Mouse (Mus musculus): ENCODE measurements around the gene Me1. TPM values are rescaled to one million over a fixed set of nuclear protein-coding genes. Genes with fewer than 3 reads are reported as not detected.
A peak's percentile ranks its signal among the peaks of the same experiment; 100 is the strongest.

Gene Me1
- 33.8 and 62.8 TPM in 2 replicates for polyA plus RNA-seq (2012; rRNA removed)

DNA sequence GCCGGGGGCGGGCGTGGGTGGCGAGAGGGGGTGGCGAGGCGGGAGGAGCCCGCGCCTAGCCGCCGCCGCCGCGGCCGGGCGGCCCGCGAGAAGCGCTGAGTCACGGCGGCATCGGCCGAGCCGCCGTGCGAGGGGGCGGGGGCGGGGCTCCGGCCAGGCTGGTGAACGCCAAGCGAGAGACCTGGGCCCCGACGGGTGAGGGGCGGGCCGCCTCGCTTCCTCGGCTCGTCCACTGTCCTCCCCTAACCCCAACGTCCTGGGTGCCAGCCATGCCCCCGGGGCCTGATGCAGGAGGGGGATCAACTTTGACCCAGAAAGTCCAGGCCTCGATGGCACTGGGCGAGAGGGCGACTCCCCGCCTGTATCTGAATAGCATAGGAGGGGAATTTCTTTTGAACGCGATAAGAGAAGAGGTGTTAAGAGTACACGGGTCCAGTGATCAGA is at the start of gene Me1:
TSS of gene Me1 (minus strand) at position 136 of the 444 bp plus-strand sequence.
- TF ChIP-seq POLR2A (IDR thresholded peaks at IDR 0.05; ENCODE audit: borderline replicate concordance, extremely low read depth, low read depth, low read length) (no peak), CTCF (IDR thresholded peaks at IDR 0.05; ENCODE audit: insufficient read depth, low read length) (no peak)
- 3% methylated on average over 38 of the region's 46 CpGs for WGBS
- H3K4me1 ChIP-seq (ENCODE audit: control insufficient read depth, insufficient read depth, low read length), result peaks cover 4% of the 10 kb centered on the region; the same call in 1 of the 2 replicates
- H3K4me3 ChIP-seq (replicated peaks; ENCODE audit: extremely low read depth, low read depth, low read length), result peak within 1 kb of the TSS; percentile 67
- DNase-seq, result peak; percentile 65

DNA sequence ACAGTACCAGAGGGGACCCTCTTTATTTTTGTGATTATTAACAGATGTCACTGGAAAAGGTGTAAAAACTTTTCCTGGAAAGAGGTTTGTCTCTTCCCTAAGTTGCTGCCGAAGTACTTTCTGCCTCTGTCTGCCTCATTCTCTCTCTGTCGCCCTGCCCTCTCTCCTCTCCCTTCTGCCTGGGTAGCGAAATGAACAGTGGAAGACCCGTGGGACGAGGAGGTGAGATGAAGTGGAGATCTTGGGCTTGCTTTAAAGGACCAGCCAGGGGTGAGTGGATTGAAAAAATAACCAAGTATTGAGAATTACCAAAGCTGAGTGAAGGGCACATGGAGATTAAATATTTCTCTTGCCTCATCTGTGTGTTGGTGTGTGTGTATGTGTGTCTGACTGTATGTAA is 48.3 kb upstream of the Me1 start:
- 29% methylated on average over 5 of the region's 5 CpGs for WGBS
- no peak for TF ChIP-seq CTCF (IDR thresholded peaks at IDR 0.05; ENCODE audit: insufficient read depth, low read length)
- no peak for TF ChIP-seq POLR2A (IDR thresholded peaks at IDR 0.05; ENCODE audit: borderline replicate concordance, extremely low read depth, low read depth, low read length)
- DNase-seq, result no peak
- Histone ChIP-seq H3K4me1 (ENCODE audit: control insufficient read depth, insufficient read depth, low read length) (peaks cover 2% of the 10 kb centered on the region; the same call in 1 of the 2 replicates), H3K4me3 (replicated peaks; ENCODE audit: extremely low read depth, low read depth, low read length) (no peak overlapping the region)

DNA sequence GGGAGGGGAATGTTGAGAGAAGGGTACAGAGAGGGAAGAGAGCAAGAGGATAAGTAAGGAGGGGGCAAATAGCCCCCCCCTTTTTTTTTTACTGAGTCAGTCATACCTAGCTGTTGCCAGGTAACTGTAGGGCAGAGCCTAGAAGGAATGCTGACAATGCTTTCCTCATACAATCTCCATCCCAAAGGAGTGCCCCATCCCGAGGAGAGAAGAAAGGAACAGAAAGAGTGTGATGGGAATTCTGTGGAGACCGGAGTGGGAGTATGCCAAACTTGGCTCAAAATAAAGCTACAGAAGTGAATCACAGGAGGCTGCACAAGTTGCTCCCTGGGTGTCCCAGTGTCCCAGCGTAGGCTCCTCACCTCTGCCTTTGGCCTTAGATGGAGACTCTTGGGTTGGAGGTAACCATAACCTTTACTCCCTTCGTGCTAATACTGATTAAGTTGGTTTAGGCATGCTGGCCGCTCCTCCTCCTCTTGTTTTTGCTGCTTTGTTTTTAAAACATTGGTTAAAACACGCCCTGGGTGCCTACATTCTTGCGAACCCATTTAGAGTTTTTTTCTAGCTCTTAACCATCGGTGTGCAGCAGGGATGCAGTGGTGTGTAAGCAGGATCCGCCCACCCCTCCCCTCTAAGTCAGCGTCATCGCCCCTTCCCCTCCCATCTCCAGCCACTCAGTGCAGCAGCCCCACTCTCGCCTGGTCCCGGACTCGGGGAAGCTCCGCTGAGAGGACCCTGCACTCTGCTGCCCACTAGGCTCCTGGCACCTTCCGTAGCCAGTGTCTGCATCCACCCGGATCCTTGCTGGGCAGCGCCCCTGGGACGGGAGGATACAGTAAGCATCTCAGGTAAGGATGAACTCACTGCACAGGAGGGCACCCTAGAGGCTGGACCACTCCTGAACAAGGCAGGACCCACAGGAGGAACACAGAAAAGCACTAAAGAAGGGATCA is 47.5 kb upstream of the Me1 start, which contains the start of gene Prss35:
TSS of gene Prss35 (plus strand) at position 691 of the 953 bp plus-strand sequence.
- WGBS, result 5% methylated on average over 19 of the region's 19 CpGs

DNA sequence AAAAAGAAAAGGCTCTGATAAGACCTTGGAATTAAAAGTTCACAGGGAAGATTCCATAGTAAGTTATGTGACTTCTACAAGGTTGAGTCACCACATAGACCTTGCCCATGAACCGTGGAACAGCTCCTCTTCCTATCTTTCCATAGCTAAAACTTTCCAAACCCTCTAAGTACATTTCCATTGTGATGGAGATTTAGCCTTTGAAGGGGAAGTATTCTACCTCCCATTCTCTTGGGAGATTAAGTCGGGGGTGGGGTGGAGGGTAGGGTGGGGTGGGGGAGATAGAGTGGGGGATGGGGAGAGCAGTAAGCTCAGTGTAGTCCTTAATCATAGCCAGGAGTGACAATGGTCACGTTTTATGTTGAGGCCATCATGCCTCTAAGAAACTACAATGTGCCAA is 44.2 kb upstream of the Me1 start:
- Histone ChIP-seq H3K4me1 (ENCODE audit: control insufficient read depth, insufficient read depth, low read length) (peaks cover 2% of the 10 kb centered on the region; the same call in 1 of the 2 replicates), H3K4me3 (replicated peaks; ENCODE audit: extremely low read depth, low read depth, low read length) (no peak overlapping the region)
- TF ChIP-seq CTCF (IDR thresholded peaks at IDR 0.05; ENCODE audit: insufficient read depth, low read length), result no peak
- TF ChIP-seq POLR2A (IDR thresholded peaks at IDR 0.05; ENCODE audit: borderline replicate concordance, extremely low read depth, low read depth, low read length), result no peak
- DNase-seq, result no peak
- 59% methylated on average over 3 of the region's 3 CpGs for WGBS

More for the DNA sequence above, 47.5 kb upstream of the Me1 start, which contains the start of gene Prss35:
- Histone ChIP-seq H3K4me1 (ENCODE audit: control insufficient read depth, insufficient read depth, low read length) (peaks cover 2% of the 10 kb centered on the region; the same call in 1 of the 2 replicates), H3K4me3 (replicated peaks; ENCODE audit: extremely low read depth, low read depth, low read length) (no peak within 1 kb of the TSS)
- no peak for DNase-seq
- TF ChIP-seq POLR2A (IDR thresholded peaks at IDR 0.05; ENCODE audit: borderline replicate concordance, extremely low read depth, low read depth, low read length), result no peak
- no peak for TF ChIP-seq CTCF (IDR thresholded peaks at IDR 0.05; ENCODE audit: insufficient read depth, low read length)

DNA sequence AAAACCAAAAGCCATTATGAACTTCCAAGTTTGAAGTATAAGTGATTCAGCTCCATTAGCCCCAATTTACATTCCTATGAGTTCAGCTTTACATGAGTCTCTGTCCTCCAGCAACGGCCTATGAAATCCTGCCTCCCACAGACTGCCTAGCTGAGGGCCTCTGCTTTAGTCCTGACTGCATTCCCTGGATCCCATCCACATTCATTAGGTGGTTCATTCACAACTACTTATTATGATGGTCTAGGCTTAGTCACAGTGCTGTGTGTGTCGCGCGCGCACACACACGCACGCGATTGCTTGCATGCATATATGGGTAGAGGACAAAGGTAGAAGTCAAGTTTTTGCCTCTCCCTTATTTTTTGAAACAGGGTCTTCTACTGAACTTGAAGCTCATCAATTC is 43.0 kb upstream of the Me1 start:
- TF ChIP-seq POLR2A (IDR thresholded peaks at IDR 0.05; ENCODE audit: borderline replicate concordance, extremely low read depth, low read depth, low read length) (no peak), CTCF (IDR thresholded peaks at IDR 0.05; ENCODE audit: insufficient read depth, low read length) (no peak)
- H3K4me1 ChIP-seq (ENCODE audit: control insufficient read depth, insufficient read depth, low read length), result peaks cover 2% of the 10 kb centered on the region; the same call in 1 of the 2 replicates
- 93% methylated on average over 8 of the region's 8 CpGs for WGBS
- DNase-seq, result no peak
- no peak overlapping the region for H3K4me3 ChIP-seq (replicated peaks; ENCODE audit: extremely low read depth, low read depth, low read length)

DNA sequence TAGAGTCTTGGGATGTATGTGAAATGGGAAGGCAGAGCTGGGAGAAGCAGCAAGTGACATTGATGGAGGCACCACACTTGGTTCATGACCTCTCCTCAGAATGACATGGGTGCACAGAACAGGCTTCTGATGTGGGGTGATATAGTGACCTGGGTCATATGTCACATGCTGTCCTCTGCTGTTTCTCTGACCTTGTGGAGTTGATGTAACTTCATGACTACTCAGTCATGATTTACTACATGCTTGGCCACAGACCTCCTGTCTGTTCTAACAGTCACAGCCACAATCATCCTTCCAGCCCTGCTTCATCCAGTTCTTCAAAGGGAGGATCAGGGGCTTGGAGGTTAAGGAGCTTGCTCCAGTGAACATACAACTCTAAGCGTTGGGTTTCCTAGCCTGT is 42.3 kb upstream of the Me1 start:
- TF ChIP-seq CTCF (IDR thresholded peaks at IDR 0.05; ENCODE audit: insufficient read depth, low read length), result no peak
- no peak for TF ChIP-seq POLR2A (IDR thresholded peaks at IDR 0.05; ENCODE audit: borderline replicate concordance, extremely low read depth, low read depth, low read length)
- no peak for DNase-seq
- WGBS, result 96% methylated on average over 1 of the region's 1 CpGs
- no peak overlapping the region for H3K4me3 ChIP-seq (replicated peaks; ENCODE audit: extremely low read depth, low read depth, low read length)
- H3K4me1 ChIP-seq (ENCODE audit: control insufficient read depth, insufficient read depth, low read length), result no peaks in the 10 kb centered on the region

DNA sequence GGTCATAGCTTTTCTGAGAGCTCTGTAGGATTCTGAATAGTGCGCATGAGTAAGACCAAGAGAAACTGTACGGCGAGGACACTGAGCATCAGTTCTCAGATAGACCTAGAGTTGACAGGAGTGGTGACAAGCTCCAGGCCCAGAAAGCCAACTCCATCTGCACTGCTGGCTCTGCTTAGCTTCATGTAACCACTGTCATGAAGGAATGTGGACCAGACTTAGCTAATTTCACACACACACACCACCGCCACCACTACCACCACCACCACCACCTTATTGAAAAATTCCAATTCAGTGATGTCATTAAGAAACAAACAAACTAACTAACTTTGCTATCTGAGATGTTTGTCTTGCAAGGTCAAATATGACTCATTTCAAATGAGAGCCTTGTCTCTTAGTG is 41.2 kb upstream of the Me1 start:
- H3K4me3 ChIP-seq (replicated peaks; ENCODE audit: extremely low read depth, low read depth, low read length), result no peak overlapping the region
- no peak for DNase-seq
- WGBS, result 89% methylated on average over 4 of the region's 4 CpGs
- no peaks in the 10 kb centered on the region for H3K4me1 ChIP-seq (ENCODE audit: control insufficient read depth, insufficient read depth, low read length)
- TF ChIP-seq POLR2A (IDR thresholded peaks at IDR 0.05; ENCODE audit: borderline replicate concordance, extremely low read depth, low read depth, low read length), result no peak

DNA sequence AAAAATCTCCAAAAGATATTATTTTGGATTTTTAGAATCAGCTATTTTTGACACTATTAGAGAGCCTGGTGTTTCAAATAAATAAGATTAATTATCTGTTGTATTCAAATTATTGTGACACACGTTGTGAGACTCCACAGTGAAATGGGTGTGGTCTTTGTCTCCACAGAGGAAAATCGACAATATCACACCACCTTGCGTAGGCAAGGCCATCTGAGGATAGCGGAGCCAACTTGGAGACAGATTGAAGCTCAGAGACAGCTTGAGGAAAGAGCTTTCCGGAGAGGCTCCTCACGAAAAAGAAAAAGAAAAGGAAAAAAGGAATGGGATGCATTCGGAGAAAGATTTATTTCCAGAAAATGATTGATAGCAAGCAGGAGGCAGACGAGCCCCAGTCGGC is 39.0 kb upstream of the Me1 start:
- no peak for TF ChIP-seq CTCF (IDR thresholded peaks at IDR 0.05; ENCODE audit: insufficient read depth, low read length)
- TF ChIP-seq POLR2A (IDR thresholded peaks at IDR 0.05; ENCODE audit: borderline replicate concordance, extremely low read depth, low read depth, low read length), result no peak
- Histone ChIP-seq H3K4me1 (ENCODE audit: control insufficient read depth, insufficient read depth, low read length) (no peaks in the 10 kb centered on the region), H3K4me3 (replicated peaks; ENCODE audit: extremely low read depth, low read depth, low read length) (no peak overlapping the region)
- no peak for DNase-seq
- 47% methylated on average over 9 of the region's 9 CpGs for WGBS

DNA sequence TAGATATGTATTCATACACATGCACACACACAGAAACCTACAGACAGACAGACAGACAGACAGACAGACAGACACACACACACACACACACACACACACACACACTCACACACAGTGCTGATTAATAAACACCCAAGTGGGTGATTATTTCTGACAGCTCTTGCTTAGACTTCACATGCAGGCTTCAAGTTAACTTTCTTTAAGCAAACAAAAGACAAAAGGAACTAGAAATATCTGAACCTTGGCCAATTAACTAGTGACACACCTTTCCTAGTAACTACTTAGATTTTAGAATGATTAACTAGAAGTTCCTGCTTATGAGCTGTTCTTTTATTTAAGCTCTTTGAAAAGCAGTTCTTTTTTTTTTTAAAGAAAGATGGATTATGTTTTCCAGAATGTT is 38.6 kb upstream of the Me1 start:
- Histone ChIP-seq H3K4me1 (ENCODE audit: control insufficient read depth, insufficient read depth, low read length) (no peaks in the 10 kb centered on the region), H3K4me3 (replicated peaks; ENCODE audit: extremely low read depth, low read depth, low read length) (no peak overlapping the region)
- TF ChIP-seq CTCF (IDR thresholded peaks at IDR 0.05; ENCODE audit: insufficient read depth, low read length) (no peak), POLR2A (IDR thresholded peaks at IDR 0.05; ENCODE audit: borderline replicate concordance, extremely low read depth, low read depth, low read length) (no peak)
- DNase-seq, result no peak

DNA sequence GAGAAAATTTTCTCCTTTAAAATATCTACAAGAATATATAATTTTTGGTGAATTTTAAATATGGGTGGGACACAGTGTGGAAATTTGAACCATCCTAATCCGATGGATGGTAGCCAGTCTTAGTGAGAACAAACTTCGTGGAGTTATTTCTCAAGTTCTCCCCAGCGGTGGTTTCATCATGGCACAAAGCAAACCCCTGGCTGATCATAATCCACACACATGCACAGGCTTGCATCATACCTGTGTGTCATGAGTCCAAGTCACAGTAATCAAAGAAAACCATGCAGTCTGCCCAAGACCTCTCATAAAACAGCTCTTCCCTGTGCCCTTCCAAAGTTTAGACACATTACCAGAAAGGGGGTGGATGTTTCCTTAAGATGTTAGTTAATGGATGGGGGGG is 34.1 kb upstream of the Me1 start:
- no peaks in the 10 kb centered on the region; the same call in 1 of the 2 replicates for H3K4me1 ChIP-seq (ENCODE audit: control insufficient read depth, insufficient read depth, low read length)
- TF ChIP-seq CTCF (IDR thresholded peaks at IDR 0.05; ENCODE audit: insufficient read depth, low read length), result no peak
- TF ChIP-seq POLR2A (IDR thresholded peaks at IDR 0.05; ENCODE audit: borderline replicate concordance, extremely low read depth, low read depth, low read length), result no peak
- DNase-seq, result no peak
- H3K4me3 ChIP-seq (replicated peaks; ENCODE audit: extremely low read depth, low read depth, low read length), result no peak overlapping the region
- 86% methylated on average over 3 of the region's 3 CpGs for WGBS
